Mouse (Mus musculus) cerebellum, adult 2 months (tissue): Measurements from ENCODE around the gene Iqgap2.

Experiments used
- CTCF ChIP-seq: fragments of 200-500 bp; IDR thresholded peaks from 2 replicates; pipeline ENCODE4 v1.5.1; 2011; ENCODE audit warnings: low read depth, mild to moderate bottlenecking, control low read depth, low read length, moderate library complexity, borderline replicate concordance; ENCODE audit not compliant: insufficient read depth
- POLR2A ChIP-seq: fragments of 200-500 bp; IDR thresholded peaks from 2 replicates; pipeline ENCODE4 v1.6.1; 2011; ENCODE audit warnings: low read length, control low read depth, borderline replicate concordance; ENCODE audit not compliant: insufficient read depth

- no peak for TF ChIP-seq CTCF
- no peak for TF ChIP-seq POLR2A
Measured at GRCm38 (mm10) chr13:95804113-95804512, 87.6 kb downstream of the Iqgap2 start.
